Mouse (Mus musculus) thymus, postnatal 14 days (tissue): Measurements from ENCODE around the gene Ap5z1.

ENCODE experiments used
- DNase-seq: peaks from one replicate; pipeline ENCODE4 v3.0.0; 2021

The Ap5z1 gene

GRCm38 (mm10) chr5:142440451-142441147 lies 23.1 kb upstream of the Ap5z1 start:
- DNase-seq = peak; percentile 90

DNA sequence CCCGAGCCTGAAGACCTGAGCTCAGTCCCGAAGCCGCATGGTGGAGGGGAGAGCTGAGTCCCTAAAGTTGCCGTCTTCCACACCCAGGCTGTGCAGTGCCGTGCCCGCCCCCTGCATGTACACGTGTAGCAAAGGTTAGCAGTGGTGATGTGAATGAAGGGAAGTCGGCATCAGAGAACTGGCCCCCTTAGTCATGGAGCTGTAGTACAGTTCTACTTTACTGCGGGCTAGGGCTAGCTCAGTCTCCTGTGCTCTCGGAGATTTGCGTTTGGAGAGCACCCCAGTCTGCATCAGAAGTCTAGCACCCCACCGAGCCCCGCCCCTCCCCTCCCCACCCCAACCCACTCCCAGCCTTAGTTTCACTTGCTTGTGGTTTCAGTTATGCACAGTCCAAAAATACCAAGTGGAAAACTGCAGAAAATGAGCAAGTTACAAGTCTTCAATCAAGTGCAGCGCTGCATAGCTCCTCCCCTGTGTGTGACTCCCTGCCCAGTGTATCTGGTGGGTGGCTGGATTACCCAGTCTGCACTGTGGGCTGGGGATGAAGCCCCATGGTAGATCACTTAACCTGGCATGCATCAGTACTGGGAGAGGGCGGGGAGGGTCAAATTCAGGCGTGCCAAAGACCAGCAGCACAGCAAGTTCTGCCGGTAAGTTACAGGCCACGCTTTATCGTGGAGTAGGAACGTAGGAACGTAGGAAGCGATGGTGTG lies 22.3 kb upstream of the Ap5z1 start:
- peak; percentile 55 for DNase-seq

DNA sequence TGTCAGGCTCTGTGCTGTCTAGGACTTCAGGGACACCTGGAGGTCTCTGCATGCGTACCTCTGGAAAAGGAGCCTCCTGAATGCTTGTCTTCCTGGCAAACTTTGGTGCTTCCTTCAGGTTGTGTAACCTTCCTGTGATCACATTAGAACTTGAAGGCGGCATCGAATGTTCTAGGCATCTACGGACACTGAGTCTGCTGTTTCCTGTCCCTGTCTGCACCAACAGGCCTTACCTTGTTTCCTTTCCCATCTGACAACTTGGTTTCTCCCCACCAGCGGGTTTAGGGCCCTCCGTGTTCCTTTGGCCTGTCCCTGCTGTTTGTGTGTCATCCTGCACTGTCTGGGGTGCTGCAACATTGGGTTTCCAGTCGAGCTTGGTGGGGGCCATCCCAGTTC lies 21.7 kb upstream of the Ap5z1 start:
- DNase-seq = no peak

- DNase-seq = no peak
These were observed 20.2 kb upstream of the Ap5z1 start for GRCm38 (mm10) chr5:142443514-142443913.

DNA sequence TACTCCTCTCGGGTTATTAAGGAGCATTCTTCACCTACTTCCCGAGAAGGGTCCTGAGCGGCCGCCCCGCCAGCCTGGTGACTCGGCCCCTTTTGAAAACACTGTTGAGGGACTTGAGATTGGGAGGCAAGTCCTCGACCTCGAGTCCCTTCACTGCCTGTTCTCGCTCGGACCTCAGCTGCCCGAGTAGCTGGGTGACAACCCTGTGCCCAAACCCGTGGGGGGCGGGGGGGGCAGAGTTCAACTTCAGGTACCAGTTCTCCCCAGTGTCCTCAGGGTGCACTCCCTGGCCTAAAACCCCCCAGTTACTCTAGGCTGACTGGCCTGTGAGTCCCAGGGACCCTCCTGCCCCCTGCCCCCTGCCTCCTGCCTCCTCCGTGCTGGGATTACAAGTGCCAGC lies 19.8 kb upstream of the Ap5z1 start:
- DNase-seq = no peak

DNA sequence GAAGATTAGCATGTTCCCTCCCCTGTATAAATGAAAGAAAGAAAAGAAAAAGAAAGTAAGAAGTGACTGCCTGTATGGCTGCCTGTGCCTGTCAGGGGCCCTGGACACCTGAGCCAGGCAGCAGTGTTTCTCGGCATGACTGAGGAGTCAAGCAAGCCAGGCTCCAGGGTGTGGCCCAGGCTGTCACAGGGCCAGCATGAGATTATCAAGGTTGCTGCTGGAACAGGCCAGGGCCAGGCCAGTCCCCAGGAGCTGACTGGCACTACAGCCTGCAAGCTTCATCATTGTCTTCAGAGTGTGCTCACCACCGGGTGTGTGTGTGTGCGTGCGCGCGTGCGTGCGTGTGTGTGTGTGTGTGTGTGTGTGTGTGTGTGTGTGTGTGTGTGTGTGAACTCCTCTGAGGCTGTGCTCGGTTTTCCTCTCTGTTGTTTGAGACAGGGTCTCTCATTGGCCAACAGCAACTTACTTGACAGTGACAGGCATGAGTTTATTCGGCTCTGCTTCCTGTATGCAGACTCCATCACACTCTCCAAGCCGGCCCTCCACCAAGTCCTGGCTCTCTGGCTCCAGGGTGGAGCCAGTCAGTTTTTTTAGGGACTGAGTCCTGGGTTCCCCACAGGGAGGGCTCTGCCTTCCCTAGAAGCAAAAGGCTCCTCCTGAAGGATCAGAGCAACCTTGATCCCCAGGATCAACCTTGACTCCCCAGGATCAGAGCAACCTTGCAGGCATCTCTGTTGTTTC lies 18.8 kb upstream of the Ap5z1 start:
- no peak for DNase-seq

DNA sequence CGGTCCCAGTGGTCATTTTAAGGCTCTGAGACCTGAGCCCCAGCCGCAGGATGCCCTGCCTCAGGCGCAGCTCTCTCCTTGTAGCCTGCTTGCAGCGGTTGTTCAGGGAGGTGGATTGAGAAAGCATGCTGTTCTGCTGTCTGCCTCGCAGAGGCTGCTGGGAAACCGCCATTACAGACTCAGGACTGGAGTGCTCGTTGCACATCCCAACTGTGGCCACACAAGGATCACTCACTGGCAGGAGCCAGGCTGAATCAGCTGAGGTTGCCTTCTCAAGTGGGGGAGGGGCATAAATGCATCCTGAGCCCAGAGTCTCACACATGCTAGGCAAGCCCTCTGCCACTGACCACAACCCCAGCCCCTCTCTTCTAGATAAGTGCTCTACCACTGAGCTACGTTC lies 18.0 kb upstream of the Ap5z1 start:
- no peak for DNase-seq

DNA sequence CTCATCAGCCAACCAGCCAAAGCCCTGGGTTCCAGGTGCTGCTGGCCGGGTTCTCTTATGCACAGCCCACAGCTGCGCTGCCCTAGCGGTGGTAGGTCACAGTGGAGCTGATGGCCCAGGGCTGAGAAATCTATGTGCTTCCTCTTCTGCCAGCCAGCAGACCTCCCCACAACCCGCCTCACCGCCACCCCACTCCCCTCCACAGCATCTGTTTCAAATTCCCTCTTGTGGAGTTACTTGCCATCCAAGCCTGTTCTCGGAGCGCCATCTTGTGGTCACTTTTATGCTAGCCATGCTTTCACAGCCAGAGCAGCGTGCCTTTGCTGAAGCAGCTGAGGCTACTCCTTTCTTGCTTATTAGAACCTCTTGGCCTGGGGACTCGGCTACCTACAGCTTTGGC lies 15.7 kb upstream of the Ap5z1 start:
- peak; percentile 91 for DNase-seq

DNA sequence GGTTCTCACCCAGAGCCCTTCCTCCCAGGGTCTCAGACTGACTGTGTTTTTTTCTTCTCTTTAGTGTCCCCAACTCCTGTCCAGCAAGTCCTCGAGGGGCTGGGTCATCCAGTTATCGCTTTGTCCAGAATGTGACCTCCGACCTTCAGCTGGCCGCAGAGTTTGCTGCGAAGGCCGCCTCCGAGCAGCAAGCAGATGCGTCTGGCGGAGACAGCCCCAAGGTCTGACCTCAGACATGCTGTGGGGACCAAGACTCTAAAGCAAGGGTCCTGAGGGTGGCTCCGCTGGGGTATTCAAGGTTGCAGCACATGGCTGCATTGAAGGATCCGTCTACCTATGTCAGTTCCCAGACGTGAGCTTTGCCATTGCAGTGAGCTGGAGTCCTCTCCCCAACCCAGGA lies 15.1 kb upstream of the Ap5z1 start:
- no peak for DNase-seq

GRCm38 (mm10) chr5:142450846-142451245 lies 12.9 kb upstream of the Ap5z1 start:
- DNase-seq = no peak

DNA sequence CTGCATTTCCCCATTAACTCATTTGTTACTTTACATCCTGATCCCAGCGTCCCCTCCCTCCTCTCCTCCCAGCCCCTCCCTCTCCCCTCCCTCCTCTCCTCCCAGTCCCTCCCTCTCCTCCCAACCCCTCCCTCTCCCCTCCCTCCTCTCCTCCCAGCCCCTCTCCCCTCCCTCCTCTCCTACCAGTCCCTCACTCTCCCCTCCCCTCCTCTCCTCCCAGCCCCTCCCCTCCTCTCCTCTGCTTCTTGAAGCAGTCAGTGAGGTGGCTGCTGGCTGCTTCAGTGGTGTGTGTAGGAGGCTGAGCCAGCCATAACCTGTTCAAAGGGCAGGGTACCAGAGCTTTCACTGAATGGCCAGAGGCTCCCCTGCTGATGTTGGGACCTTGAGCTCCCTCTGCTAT lies 12.0 kb upstream of the Ap5z1 start:
- no peak for DNase-seq

DNA sequence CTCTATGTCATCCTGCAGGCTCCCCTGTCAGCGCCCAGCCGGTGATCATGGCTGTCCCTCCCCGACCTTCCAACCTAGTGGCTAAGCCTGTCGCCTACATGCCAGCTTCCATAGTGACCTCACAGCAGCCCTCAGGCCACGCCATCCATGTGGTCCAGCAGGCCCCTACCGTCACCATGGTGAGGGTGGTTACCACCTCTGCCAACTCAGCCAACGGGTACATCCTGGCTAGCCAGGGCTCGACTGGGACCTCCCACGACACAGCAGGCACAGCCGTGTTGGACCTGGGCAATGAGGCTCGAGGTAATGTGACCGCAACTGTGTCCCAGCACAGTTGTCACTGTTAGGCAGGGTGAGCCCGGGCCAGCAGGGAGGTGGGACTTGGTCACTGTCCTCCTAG lies 10.0 kb upstream of the Ap5z1 start:
- DNase-seq = no peak

DNA sequence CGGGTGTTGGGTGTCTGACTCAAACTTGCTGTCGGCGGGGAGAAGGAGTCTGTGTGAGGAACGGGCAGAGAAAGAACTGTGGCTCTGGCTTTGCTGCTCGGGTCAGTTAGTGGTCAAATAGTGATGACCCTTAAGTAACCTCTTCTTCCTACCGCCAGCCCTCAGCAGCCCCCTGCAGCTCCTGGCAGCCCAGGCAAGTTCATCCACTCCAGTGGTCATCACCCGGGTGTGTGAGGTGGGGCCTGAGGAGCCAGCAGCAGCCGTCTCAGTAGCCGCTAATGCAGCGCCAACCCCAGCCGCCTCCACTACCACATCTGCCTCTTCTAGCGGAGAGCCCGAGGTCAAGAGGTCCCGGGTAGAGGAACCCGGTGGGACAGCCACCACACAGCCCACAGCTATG lies 7.4 kb upstream of the Ap5z1 start:
- no peak for DNase-seq

- DNase-seq = no peak
These were observed 6.4 kb upstream of the Ap5z1 start for GRCm38 (mm10) chr5:142457345-142457744.

DNA sequence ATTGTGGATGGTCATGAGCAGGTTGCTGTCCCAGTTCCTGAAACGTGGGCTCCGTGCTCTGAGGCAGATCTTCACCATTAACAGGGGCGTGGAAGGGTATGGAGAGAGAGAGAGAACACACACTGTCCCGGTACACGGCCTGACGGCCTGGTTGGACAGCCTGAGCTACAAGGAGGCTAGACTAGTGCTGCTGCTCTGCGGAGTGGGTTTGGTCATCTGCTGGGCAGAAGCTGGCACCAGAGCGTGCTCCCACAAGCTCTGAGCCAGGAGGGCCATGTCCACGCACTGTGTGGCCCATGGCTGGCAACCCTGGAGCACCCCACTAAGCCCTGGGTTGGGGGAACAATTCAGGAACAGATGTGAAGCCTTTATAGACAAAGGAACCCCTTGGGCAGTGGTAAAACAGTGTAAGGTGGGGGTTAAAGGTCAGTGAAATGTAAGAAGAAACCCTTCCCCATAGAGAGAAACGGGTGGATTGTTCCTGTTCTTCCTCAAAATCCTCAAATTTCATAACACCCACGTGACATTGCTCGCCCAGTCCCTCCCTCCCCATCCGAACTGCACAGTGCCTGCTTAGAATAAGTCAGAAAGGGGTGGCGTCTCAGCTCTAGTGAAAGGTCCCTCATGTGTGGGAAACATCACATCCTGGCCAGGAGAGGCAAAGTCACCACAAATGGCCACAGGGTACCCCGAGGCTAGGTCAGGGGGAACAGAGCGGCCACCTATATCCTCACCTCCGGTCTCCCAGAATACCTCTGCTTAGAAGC lies 4.8 kb upstream of the Ap5z1 start:
- no peak for DNase-seq

- DNase-seq = no peak
These were observed 3.9 kb upstream of the Ap5z1 start for GRCm38 (mm10) chr5:142459834-142460233.

DNA sequence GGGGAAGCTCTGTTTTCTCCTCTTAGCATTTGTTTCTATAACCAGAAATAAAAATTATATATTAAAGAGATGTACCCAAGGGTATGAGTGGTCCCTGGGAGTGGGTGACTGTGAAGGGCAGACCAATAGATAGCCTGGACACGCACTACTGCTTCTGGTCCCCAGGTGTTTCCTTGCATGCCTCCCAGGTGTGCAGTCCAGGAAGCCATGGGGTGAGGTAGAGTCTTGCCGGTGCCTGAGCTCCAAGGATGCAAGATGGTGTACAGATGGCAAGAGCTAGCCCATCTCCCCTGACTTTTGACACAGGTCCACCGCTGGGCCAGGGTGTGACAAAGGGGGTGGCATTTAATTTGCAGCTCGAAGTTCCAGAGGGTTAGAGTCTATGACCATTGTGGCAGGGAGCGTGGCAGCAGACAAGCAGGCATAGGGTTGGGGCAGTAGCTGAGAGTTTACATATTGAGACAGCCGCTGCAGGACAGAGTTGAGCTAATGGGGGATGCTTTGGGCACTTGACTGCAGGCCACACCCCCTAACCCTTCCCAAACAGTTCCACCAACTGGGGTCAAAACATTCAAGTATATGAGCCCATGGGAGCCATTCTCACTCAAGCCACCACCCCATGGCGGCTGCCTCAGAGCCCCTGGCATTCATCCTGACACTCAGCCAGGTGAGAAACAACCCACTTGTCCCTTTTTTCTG lies 1.7 kb upstream of the Ap5z1 start:
- DNase-seq = no peak

GRCm38 (mm10) chr5:142462641-142462948 lies 1.1 kb upstream of the Ap5z1 start:
- no peak for DNase-seq

DNA sequence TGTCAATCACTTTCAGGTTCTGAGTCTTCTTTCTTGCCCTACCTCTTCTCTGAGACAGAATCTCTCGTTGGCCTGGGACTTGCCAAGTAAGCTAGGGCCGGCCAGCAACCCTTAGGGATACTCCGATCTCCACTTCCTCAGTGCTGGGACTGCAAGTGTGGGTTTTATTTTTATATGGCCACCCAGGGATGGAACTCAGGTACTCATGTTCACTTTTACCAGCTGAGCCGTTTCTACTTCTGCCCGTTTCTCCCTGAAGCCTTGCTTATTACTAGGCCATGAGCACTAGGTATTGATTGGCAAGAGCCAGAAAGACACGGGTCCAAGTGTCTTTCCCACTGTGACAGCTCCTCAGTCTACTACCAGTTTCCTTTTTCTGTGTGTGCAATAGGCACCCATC lies 733 bp upstream of the Ap5z1 start:
- no peak for DNase-seq

DNA sequence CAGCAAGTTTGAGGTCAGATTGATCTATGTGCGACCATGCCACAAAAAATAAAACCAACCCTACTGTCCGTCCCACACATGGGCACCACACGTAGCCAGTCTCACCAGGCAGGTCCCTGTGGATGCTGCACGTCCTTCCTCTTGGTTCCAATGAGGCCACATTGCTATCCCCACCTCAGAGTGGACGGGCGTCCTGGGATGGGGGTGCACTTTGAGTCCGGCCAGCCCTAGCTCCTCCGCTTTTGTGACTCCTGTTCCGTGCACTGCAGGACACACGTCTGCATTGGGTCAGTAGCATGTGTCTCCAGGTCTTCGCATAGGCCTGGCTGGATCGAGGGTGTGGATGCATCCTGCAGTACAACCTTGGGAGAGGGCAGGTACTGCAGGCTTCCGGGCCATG lies 4.6 kb downstream of the Ap5z1 start:
- no peak for DNase-seq

DNA sequence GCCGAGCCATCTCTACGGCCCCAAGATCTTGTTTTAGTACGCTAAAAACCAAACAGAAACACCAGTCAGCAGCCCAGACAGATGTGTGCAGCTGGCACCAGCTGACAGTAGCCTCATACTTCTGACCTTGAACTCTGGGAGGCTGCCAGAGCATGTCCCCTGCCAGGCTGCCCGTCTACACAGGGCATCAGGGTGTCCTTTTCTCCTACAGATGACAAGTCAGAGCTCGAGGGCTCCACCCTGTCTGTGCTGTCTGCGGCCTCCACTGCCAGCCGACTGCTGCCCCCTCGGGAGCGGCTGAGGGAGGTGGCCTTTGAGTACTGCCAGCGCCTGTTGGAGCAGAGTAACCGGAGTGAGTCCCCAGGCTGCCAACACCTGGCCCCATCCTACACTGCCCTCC lies 6.1 kb downstream of the Ap5z1 start:
- DNase-seq = no peak

- DNase-seq = no peak
These were observed 10.0 kb downstream of the Ap5z1 start for GRCm38 (mm10) chr5:142473696-142474095.

DNA sequence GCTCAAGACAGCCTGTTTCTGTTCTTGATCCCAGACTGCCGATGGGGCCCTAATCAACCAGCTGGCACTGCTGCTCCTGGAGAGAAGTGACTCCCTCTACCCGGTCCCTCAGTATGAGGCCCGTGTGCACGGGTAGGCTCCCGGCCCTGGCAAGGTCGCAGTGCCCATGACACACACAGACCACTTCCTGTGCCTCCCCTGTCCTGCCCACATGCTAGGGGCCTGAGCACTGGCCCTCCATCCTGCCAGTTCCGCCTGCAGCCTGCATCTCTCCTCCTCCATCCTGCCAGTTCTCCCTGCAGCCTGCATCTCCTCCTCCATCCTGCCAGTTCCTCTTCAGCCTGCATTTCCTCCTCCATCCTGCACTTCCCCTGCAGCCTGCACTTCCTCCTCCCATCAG lies 11.9 kb downstream of the Ap5z1 start:
- no peak for DNase-seq
